Mouse (Mus musculus) R1 (cell line): ENCODE measurements around the gene Sox5.

ENCODE experiments used
- DNase-seq: peaks from one replicate; pipeline ENCODE4 v3.0.0-alpha.2; 2018; ENCODE audit warnings: low read depth, low spot score

Gene Sox5

GRCm38 (mm10) chr6:143958372-143958771 lies 823.4 kb downstream of the Sox5 start:
- DNase-seq: no peak

- no peak for DNase-seq
These were observed 824.7 kb downstream of the Sox5 start for GRCm38 (mm10) chr6:143957063-143957462.

- DNase-seq: no peak
These were observed 833.0 kb downstream of the Sox5 start for GRCm38 (mm10) chr6:143948553-143949308.

DNA sequence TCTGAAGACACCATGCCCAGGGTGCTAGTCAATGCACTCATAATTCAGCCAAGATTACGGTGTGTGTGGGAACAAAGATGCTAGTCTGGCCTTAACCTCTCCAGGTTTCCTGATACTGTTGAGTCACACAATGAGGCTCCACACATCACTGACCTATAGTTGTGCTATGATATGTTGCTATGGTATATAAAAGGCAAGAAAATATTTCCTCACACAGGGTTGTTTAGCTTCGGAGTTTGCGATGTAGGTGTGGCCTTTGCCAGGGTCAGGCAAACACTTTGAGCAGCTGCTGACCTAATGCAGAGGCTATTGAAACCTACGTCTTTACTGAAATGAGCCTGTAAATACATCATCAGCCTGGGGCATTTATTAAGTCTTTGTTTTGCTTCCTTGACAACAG lies 833.7 kb downstream of the Sox5 start:
- no peak for DNase-seq

DNA sequence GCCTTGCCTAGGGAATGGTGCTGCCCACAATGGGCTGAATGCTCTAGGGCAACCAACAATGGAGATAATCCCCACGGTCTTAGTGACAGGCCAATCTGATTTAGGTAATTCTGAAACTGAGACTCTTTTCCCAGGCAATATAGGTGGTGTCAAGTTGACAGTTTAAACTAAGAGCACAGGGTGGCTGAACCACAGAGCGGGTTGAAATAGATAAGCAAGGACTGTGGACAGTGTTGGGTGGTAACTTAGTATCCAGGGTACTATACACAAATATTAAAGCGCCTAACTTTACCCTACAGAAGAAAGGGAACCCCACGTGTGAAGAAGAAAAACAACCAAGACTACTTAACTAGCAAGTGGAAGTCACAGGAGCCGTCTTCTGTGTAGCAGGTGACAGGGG lies 838.7 kb downstream of the Sox5 start:
- no peak for DNase-seq

- peak; percentile 31 for DNase-seq
These were observed 840.4 kb downstream of the Sox5 start for GRCm38 (mm10) chr6:143941291-143941785.

GRCm38 (mm10) chr6:143923146-143923545 lies 858.6 kb downstream of the Sox5 start:
- DNase-seq: no peak

DNA sequence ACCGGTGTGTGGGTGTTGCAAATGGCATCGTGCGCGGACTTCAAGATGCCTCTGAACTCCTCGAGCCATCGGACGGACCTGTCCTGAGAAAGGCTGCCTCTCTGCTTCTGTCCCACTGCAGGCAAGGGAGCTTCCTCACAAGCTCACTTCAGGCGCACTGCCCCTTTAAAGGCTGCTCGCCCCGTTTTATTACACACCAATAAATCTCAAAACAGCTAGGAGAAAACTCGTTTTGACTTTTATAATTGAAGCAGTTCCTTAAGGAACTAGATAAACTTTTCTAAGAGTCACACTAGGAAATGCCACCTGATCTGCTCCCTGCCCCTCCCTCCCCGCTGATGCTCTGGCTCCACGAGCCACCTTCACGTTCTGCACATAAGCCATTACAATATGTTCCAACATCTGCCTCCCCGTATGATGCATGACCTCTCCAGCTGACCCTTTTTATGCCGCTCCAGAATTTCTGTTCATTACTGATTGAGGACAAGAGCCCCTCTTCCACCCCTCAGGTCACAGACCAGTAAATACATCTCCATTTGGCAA lies 863.3 kb downstream of the Sox5 start:
- DNase-seq: no peak

DNA sequence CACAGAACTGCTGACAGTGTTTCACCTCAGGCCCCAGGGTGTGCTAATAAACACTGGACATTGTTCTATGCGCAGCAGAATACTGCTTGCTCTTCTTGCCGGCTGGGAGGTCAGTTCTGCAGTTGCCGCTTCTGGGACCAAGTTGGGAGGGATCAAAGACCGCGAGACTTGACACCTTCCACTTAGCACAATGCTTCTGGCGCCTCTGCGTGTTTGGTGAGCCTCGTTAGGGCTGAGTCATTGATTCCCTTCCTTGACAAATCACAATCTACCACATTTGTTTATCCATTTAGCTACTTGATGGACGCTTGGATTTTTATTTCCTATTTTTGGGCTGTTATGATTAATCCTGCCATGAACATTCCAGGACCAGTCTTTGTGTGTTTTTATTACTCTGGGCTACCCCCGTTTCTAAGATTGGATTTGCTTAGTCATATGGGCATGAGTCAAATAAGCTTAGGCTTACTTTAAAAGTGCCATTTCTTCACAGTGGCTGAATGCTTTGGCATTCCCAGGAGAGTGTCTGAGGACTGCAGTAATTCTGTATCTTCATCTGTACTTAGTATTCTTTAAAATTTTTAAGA lies 865.5 kb downstream of the Sox5 start:
- no peak for DNase-seq

DNA sequence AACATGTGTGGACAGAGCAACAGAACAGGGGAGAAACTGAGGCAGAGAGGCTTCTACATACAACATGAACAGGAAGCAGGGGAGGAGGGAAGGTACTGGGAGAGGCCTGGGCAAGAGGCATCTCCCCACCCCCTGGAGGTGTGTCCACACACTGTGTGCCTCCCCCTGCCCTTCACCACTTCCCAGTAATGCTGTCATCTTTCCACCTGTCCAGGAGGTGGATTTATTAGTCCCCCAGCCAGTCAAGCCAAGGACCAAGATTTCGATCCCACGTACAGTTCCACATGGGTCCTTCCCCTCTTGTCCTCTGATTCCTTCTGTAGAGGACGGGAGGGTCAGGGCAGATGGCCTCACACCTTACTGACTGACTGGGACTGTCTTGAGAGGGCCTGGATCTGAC lies 866.1 kb downstream of the Sox5 start:
- no peak for DNase-seq

GRCm38 (mm10) chr6:143912316-143912715 lies 869.5 kb downstream of the Sox5 start:
- no peak for DNase-seq

GRCm38 (mm10) chr6:143904693-143905031 lies 877.1 kb downstream of the Sox5 start:
- DNase-seq: no peak

DNA sequence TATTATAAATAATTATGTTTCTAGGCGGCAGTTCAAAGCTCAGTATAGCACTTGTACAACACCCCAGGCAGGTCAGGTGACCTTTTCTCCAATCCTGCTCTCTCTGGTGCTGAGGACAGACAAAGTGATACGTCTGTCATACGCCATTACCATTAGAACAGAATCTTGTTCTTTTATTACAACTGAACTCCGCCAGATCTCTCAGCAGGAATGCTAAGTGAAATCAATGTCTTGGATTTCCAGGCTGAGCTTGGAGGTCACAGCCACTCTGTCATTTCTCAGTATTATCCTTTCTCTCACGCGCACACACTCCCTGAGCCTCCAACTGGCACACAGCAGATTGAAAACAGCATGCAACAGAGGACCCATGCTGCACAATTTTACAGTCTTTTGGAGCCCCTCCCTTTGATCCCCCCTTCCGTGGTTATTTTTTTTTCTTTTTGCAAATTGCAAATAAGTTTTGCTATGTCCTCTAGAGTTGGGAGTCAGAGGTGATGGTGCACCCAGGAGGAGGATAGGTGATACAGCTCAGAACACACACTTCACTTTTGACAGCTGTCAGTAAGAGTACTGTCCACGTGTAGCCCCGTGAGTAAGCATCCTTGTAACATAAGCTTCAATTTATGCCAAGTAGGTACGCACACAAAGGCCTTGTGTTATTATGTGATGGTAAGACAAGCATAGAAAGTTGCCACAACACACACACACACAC lies 877.6 kb downstream of the Sox5 start:
- DNase-seq: peak; percentile 9

- DNase-seq: no peak
These were observed 880.9 kb downstream of the Sox5 start for GRCm38 (mm10) chr6:143900871-143901270.

- no peak for DNase-seq
These were observed 886.7 kb downstream of the Sox5 start for GRCm38 (mm10) chr6:143895092-143895491.

- no peak for DNase-seq
These were observed 888.9 kb downstream of the Sox5 start for GRCm38 (mm10) chr6:143892869-143893268.

DNA sequence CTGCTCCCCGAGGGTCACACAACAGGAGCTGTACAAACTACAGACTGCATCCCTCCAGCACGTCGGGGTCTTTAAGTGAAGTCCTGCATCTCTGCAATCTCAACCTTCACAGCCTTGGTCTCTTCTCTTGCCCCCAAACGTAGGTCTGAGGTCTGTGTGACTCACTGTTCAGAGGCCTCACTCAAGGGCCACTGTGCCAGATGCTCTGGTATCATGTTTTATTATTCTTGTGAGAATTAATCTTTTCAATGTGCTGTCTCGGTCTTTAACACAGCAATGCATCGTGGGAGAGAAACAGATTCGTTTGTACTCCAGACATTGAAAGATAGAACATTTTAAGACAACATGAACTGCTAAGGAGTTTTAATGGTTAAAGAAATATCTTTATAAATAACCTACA lies 893.2 kb downstream of the Sox5 start:
- DNase-seq: no peak

DNA sequence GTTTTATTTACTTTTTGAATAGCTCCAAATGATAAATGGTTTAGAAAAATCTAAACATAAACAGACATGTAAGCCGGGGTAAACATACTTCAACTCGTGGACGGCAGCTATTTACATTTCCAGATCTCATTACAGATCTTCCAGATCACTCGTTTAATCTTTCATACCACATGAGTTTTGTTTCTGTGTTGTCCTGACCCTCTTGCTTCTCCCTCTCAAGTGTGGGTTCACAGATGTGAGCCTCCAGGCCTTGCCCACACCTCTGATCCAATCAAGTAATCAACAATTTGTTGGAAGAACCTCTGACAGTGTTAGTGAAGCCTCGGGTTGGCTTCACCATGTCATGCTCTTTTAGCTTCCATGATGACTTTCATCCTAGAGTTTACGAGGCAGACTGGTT lies 903.3 kb downstream of the Sox5 start:
- DNase-seq: no peak

GRCm38 (mm10) chr6:143868790-143869189 lies 913.0 kb downstream of the Sox5 start:
- DNase-seq: no peak

DNA sequence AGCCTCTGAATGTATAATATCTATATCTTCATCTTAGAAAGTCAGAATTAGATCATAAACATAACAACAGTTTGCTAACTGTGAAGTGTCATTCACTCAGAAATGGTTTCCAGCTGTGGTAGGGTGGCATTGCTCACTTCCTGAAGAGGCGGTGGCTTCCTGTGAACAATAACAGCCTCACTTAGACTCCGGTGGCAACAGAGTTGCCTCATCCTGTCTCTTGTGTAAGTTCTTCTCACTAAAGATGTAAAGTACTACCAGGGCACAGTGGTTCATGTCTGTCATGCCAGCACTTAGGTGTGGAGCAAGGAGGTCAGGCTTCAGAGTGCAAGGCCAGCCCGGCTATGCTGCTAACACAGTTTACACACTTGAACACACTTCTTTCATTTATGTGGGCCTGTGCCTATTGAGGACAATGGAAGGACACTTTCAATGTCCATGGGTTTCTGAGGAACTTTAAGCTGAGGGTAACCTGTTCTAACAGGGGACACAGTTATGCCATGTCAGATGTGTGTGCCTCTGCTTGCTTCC lies 913.6 kb downstream of the Sox5 start:
- no peak for DNase-seq

DNA sequence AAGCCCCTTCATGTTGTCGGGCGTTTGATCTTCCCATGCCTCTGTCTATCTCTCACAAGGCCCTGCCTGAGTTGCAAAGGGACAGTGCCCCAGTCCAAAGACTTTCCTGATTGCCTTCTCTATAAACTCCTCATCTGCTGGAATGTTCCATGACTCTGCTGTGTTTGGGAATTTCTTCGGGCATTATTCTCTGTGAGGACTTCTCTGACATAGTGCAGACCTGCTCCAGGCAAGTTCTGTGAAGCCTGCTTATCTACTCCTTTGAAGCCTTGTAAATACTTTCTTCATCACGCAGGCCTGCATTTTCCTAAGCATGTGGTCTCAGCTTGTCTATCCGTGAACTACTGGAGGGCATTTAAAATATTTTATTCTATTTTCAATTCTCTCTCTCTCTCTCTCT lies 914.7 kb downstream of the Sox5 start:
- no peak for DNase-seq

DNA sequence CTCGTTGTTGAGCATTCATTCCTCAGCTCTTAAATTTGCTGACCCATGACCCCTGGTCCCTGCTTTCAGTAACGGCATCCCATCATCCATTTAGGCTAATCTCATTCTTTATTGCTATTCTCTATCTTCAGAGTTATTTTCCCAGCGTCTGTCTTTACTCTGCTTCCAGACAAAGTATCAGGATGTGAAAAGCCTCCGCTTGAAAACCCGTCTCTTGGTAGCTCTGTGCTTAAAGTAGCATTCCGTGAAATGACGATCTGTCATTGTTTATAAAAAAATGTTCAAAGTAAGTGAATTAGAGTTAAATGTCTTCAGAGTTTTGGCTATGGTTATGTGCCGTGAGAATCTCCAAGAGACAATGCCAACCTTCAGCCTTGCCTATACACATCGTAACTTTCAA lies 915.2 kb downstream of the Sox5 start:
- no peak for DNase-seq
